Mouse (Mus musculus) right cerebral cortex, postnatal 25 days (tissue): ENCODE data around the gene Dennd4c.
"Not testable (repeated sequence)": the region's sequence is repeated elsewhere in the genome, so short reads cannot be mapped to it uniquely, and the experiment has no call there.

Source experiments
- DNase-seq: peaks from one replicate; pipeline ENCODE4 v3.0.0; 2022

Dennd4c gene

DNA sequence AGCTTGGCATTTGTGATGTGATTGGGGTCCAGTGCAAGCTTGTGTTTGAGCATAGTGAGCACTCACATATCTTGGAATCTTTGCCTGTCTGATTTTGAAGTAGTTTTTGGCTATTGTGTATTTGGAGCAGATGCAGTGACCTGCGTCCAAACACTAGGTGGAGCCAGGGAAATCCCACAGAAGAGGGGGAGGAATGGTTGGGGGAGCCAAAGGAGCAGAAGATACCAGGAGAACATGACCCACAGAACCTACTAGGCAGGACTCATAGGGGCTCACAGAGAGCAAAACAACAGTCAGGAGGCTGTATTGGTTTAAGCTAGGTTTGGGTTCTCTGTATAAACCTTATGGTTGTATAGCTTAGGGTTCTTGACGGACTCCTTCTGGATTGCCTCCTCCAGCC, 62.2 kb downstream of the Dennd4c start:
- DNase-seq: no peak

DNA sequence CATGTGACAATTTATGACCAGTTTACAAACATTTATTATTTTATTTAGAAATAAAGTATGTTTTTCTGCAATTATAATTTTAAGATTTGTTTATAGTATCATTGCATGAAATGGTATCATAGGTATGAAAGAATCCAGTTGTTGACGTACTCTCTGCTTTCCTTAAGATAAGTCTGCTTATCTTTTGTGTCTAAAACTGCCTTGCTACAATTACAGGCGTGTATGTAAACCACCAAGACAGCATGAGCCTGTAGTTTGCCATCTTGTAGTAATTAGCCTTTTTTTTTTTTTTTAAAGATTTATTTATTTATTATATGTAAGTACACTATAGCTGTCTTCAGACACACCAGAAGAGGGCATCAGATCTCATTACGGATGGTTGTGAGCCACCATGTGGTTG, 66.5 kb downstream of the Dennd4c start:
- DNase-seq: no peak

DNA sequence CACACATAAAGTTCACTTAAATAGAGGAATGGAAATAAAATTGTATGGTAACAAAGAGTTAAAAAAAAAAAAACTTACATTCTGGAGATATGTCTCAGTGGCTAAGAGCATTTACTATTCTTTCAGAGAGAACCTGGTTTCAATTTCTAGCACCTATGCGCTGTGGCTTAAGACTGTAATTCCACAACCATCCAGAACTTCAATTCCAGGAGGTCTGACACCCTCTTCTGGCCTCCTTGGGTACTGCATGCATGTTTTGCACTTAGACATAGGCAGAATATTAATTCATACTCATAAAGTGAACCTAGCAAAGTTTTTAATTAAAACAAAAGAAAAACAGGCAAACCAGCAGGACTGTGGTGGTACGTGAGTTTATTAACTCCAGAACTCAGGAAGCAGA, 74.8 kb downstream of the Dennd4c start:
- DNase-seq: no peak

DNA sequence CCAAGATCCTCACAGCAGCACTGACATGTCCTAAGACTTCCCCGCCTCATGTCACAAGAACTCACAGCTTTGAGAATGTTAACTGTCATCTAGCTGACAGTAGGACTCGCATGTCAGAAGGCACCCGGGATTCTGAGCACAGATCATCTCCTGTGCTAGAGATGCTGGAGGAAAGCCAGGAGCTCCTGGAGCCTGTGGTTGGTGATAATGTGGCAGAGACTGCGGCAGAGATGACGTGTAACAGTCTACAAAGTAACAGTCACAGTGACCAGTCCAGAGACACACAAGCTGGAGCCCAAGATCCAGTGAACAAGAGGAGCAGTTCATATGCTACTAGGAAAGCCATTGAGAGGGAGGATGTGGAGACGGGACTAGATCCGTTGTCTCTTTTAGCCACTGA, 76.8 kb downstream of the Dennd4c start:
- DNase-seq: no peak

DNA sequence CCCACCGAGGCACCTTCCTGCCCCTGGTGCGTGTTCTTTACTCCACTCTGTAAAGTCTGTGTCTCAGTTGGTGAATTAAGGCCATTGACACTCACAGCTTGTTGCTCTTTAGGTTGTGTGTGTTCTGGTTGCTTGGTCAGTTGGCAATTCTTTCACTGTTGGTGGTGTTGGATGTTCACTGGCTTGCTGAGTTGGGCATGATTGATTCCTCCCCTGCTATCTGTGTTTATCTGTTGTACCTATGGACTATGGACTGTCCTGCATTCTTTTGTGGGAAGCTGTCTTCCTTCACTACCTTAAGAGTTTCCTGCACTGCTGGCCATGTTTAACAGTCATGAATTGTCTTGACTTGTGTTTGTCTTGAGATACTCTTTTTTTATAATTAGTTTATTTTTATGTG, 83.5 kb downstream of the Dennd4c start:
- DNase-seq: no peak

DNA sequence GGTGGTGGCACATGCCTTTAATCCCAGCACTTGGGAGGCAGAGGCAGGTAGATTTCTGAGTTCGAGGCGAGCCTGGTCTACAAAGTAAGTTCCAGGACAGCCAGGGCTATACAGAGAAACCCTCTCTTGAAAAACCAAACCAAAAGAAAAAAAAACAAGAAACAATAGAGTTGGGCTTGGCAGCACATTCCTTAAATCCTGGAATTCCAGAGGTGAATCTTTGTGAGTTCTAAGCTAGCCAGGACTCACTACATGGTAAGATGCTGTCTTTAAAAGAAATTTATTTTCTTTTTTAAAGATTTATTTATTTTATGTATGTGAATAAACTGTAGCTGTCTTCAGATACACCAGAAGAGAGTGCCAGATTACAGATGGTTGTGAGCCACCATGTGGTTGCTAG, 92.8 kb downstream of the Dennd4c start:
- DNase-seq: not testable (repeated sequence)

DNA sequence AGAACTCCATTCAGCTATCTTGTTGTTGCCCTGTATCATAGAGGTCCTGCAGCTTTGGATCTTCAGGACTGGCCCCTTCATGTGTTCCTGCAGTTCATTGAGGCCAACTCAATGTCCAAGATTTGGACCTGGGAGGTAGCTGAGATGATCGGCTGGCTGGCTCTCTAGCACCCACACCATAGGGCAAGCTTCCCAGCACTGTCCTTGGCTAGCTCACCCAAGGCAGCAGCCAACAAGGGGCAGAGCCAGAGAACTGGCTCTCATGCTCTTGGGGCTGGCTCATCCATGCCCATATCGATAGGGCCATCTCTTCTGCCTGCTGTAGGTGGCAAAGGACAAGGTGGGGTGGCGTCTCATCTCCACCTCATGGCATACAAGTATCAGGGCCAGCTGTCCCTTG, 97.0 kb downstream of the Dennd4c start:
- DNase-seq: no peak

DNA sequence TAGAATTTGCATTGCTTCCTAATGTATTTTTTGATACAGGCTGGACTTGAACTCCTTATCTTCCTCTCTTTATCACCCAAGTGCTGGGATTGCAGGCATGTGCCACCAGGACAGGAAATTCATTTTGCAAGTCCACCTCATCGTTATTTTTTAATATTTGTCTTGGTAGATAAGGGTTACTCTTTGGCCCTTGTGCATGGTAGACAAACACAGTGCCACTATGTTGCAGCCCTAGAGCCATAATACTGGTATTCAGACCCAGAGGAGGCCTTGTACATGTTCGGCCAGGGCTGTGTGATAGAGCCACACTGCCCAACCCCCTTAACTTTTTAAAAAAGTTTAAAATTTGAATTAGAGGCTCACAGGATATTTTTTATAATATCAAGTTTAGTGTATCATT, 98.9 kb downstream of the Dennd4c start:
- no peak for DNase-seq

DNA sequence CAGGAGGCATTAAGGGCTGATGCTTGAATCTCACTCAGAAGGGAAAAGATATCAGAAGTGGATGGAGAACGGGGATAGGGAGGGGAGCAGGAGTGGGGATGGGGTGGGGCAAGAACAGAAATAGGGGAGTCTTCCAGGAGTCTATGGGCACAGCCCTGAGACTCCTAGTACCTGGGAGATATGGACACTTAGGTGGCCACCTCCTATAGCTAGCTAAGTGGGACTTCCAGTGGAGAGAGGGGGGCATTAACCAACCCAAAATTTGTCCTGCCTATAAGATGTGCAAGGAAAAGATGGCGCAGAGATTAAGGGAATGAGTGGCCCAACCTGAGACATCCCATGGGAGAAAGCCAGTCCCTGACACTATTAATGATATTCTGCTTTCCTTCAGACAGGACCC, 103.0 kb downstream of the Dennd4c start:
- no peak for DNase-seq

DNA sequence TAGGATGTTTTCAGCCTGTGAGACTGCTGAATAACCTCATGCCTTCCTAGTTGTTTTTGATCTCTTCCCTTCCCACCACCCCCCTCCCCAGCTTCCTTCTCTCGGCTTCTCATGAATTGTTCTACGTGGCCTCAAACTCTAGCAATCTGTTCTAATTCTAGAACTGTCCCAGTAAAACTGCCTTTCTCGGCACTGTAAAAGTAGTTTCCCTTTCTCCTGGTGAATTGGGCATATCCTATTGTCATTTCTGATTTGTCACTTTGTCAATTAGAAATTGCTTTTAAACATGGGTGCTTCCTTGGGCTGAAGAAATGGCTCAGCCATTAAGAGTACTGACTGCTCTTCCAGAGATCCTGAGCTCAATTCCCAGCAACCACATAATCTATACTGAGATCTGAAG, 103.7 kb downstream of the Dennd4c start:
- DNase-seq: no peak

DNA sequence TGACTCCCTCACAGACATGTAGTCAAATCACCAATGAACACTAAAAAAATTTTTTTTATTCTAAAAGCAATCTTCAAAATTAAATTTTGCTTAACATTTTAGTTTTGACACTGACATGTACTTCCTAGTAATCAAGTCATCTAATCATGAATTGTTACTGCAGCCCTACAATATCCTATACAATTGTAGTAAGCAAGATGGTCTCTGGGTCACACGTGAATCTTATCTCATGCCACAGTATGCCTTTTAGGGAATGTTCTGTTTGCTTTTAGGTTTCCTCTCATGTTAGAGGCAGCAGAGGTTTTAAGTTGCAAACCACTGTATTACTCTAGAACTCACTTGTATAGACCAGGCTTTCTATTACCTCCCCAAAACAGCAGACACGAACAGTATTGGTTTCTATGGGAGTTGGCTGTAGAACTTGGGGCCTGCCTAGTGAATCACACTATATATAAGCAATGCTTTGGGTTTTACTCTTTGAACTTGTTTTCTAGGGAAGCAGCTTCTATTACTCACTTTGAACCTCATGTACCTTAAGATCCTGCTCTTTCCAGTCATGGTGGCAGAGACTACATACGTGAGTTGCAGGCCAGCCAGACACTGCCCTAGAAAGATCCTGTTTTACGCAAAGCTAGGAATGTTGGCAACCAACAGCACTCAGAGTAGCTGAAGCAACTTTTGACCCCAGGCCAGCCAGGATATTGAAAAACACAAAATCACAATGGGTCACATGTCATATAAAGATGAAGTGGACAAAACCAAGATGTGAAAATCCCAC, 104.6 kb downstream of the Dennd4c start:
- no peak for DNase-seq

DNA sequence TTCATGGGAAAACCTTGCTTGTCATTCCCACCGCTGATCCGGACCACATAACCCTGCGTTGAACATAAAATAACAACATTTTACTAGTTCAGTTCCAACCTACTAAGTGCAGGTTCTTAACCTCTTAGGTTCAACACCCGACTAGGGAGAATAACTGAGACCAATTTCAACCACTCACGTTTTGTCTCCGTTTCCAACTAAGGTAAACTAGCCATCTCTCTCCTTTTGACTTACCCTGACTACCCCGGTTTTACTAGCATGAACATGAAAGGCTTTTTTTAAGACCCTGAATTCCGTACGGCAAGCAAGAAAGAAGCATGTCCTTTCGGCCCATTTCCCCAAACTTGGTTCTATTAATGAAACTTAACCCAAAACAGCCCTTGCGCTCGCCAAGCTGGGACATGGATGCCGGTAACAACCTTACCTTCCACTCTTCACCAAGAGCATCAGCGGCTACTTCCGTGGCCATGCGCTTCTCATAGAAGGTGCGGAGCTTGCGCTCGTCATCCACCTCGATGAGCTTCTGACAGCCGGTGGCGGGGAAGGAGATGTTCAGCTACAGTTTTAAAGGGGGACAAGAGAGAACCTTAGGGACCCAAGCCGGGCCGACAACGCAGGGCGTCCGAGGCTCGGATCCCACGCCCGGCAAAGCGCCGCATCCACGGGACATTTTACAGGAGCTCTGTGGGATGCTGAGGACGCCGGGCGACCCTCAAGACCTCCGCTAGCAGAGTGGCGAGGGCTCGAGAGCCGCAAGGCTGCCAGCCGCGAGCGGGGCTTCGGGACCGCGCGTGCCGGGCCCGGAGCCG, 108.2 kb downstream of the Dennd4c start:
- no peak for DNase-seq

DNA sequence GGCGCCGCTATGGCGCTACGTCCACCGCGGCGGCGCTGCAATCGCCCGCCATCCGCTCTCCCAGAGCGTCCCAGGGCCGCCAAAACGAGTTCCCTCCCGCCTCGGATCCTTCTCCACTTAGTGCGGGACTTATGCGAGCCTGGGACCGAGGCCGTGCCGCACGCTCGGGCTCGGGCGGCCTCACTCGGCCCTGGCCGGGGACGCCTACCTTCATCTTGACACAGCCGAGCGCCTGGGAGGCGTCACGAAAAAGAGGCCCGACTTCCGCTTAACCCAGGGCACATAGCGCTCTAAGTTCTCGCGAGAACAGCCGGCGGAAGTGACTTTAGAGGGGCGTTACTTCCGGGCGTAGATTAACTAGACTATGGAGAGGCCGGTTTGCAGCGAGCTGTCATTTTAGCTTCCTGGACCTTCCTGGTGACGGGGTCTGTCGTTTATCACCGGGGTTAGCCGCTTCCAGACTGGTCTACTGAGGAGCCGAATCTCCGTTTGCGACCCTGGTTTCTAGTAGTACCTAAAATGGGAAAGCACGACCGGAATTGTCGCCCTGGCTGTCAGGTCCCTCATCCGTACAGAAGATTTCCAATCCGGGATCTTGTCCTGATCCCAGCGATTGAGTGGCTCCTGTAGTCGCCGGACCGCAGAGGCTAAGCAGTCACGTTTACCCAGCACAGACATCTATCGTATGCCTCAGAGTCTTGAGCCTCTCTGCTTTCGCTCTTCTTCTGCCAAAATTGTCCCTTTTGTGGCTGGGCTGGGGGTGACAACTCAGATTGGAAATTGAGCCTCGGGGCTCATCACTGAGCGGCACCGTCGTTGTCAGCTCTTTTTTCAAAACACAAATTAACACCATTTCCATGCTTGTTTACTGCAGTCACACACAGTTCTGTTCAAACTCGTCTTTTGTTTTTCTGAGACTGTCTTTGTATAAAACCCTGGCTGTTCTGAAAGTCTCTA, 109.0 kb downstream of the Dennd4c start, which contains the start of gene Rps6:
Gene Rps6 (minus strand): TSS at position 300 of the 957 bp plus-strand sequence.
- DNase-seq: peak; percentile 96

DNA sequence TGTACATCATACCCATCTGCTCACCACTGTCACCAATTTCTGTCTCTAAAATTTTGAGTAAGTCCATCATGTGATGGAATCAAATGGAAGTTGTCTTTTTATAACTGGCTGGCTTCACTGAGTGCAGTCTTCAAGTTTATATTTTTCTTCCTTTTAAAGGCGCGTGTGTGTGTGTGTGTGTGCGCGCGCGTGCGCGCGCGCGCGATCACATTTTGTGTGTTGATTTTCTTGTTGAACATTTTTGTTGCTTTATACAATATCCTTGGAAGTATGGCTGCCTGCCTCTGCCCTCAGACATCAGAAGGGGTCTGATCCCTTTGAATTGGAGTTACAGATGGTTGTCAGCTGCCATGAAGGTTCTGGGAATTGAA, 109.7 kb downstream of the Dennd4c start:
- DNase-seq: no peak

DNA sequence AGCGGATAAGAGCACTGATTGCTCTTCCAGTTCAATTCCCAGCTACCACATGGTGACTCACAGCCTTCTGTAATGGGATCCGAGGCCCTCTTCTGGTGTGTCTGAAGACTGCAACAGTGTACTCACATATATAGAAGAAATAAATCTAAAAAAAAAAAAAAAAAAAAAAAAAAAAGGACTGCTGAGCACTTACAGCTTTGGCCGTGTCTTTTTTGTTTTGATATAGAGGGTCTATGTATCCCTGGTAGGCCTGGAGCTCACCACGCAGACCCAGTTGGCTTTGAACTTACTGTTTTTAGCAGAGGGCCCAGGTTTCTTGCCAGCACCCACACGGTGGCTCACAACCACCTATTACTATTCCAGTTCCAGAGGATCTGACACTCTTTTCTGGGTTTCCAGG, 115.7 kb downstream of the Dennd4c start:
- DNase-seq: no peak

DNA sequence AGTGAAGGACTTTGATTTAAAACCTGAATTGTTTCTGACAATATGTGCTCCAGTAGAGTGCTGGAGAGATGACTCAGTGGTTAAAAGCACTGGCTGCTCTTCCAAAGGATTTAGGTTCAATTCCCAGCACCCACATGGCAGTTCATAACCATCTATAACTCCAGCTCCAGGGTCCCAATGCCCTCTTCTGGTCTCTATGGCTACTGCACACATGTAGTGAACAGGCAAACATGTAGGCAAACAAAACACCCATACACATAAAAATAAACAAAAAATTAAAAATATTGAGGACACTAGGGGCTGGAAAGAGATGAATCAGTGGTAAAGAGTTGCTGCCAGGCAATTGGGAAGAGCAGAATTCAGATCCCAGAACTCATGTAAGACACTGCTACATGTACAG, 123.6 kb downstream of the Dennd4c start:
- DNase-seq: no peak

DNA sequence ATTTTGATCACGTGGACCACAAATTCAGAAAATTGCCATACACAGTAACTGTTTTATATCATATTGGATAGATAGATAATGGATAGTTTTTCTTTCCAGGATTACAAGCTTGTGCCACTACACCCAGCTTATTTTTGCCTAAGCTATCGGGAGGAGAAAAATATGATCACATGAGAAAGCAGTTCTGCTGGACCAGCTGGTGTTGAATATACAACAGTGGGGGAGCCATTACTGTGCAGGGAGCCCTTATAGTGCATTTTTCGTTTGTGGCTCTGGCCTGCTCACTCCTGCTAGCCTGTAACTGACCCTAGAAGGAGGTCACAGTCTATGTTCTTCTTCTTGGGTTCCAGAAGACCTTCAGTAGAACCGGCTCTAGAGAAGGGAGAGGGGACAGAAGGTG, 124.7 kb downstream of the Dennd4c start:
- no peak for DNase-seq

DNA sequence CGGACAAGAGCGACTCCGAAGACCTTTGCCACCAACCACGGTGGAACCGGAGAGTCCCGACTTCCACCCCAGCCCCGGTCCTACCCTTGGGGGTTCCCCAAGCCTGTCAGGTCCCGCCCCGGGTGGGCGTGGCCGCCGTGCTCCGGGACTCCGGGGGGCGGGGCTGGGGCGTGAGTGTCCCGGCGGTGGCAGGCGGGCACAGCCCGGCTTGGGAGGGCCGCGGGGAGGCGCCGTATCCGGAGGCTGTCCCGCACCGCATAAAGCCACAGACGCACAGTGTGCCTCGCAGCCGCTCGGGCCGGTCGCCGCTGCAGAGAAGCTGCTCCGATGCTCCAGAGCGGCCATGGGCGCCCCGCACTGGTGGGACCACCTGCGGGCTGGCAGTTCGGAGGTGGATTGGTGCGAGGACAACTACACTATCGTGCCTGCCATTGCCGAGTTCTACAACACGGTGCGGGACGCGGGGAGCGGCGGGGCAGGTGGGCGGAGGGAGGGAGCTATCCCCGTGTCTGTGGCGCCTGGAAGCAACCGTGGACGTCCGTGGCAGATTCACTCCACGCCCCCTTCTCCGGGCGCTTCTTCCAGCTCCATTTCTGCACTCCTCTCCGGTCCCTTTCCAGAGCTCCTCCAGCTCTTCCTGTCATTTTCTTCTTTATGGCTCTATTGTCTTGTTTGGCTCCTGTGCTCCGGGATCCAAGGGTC, 125.9 kb downstream of the Dennd4c start, which contains the start of gene Acer2:
Gene Acer2 (plus strand): TSS at position 251 of the 702 bp plus-strand sequence.
- DNase-seq: peak; percentile 76

DNA sequence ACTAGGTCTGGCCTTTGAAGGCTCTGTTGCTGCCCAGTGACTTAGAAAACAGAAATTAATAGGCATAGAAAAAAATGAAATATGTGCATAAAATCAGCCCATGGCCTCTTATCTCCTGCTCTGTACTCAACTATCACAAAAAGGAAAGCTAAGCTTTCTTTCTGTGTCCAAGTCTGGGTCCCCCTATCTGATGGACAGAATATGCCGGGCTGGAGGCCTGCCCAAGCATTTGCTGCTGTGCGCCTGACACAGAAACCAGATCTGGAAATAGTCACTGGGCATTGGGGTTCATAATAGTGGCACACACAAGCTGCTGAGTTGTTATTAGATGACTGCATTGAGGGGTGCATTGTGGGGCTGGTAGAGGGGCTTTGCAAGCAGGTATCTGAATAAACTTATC, 131.1 kb downstream of the Dennd4c start:
- DNase-seq: no peak

DNA sequence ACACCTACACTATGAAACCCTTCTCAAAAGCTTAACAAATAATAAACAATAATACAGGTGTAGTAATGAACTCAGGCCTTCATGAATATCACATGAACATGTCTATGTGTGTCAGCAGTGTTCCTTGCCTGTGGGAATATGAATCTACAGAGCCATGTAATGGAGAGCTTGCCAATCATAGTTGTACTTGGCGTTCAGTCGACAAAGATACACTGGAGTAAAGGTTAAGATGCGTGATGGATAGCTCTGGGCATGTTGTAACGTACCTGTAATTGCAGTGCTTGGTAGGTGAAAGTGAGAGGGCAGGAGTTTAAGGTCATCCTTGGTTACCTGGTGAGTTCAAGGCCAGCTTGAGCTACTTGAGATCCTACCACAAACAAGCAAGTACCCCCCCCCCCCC, 132.8 kb downstream of the Dennd4c start:
- DNase-seq: no peak

DNA sequence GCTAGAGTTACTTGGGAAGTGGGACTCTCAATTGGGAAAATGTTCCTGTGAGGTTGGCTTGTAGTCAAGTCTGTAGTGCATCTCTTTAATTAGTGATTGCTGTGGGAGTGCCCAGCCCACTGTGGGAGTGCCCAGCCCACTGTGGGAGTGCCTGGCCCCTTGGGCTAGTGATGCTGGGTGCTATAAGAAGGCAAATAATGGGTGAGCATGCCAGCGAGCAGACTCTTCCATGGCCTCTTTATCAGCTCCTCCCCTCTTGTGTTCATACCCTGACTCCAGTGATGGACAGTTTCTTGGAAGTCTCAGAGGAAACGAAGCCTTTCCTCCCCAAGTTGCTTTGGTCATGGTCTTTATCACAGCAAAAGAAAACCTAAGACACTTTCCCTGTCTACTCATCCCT, 134.1 kb downstream of the Dennd4c start:
- DNase-seq: no peak

DNA sequence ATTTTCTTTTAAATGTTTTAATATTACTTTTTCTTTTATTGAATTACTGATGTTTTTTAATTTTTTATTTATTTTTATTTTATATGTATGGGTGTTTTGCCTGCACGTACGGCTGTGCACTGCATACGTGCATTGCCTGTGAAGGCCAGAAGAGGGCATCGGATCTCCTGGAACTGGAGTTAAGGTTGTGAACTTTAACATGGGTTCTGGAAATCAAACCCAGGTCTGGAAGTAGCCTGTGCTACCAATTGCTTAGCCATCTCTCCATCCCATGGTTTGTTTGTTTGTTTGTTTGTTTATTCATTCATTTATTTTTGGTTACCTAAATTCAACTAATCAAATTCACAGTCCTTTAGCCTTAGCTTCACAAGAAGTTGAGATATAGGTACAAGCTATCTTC, 136.6 kb downstream of the Dennd4c start:
- no peak for DNase-seq

DNA sequence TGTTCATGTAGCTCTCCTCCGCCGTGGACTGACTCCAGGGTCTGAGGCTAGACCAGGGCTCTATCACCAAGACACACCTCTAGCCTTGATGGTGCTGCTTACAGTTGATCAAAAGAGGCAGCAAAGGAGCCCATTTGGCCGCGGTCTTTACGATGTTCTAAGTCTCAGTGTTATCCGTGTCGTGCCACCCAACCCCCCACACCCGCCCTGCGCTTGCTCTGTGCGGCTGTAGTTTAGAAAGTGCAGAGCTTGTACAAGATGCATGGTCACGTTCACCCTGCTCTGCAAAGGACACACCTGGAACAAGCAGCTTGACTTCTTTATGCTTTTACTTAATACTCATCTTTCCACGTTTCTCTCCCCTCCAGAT, 137.4 kb downstream of the Dennd4c start:
- DNase-seq: no peak
